Mouse (Mus musculus) kidney, postnatal 25 days (tissue): ENCODE results near the gene Plpp2.
A peak's percentile ranks its signal among the peaks of the same experiment; 100 is the strongest.

Source experiments
- DNase-seq, 2 experiments: peaks; one replicate each; pipeline ENCODE4 v3.0.0; 2021; ENCODE audit warnings: mixed read lengths in 2 of 2

The Plpp2 gene

GRCm38 (mm10) chr10:79548971-79549723 lies 15.6 kb upstream of the Plpp2 start:
- peak in 1 of 2 experiments; percentile 31 for DNase-seq

- peak in 1 of 2 experiments; percentile 16 for DNase-seq
These were observed 14.9 kb upstream of the Plpp2 start for GRCm38 (mm10) chr10:79548546-79548945.

DNA sequence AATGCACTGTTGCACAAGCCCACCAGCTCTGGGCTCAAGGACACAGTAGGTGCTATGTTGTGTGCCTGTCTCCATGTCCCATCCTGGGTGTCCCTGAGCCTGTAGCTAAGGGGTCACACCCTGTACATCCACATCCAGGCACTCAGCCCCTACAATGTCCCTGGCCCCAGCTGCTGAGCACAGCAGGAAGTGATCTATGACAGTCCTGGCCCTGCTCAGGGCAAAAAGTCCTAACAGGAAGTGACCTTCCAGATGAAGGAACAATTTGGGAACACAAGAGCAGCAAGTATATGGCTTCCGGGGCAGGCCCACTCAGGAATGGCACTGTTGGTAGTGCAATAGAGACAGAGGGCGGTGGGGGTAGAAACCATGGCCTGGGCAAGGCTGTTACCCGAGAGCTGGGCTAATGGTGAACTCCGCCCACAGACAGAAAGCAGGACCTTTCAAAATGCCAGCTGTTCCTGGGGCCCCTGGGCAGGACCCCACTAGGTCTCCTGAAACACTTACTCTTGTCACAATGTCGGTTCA lies 13.6 kb upstream of the Plpp2 start:
- peak in 1 of 2 experiments; percentile 53 for DNase-seq

- DNase-seq: peak in 1 of 2 experiments; percentile 26
These were observed 12.9 kb upstream of the Plpp2 start for GRCm38 (mm10) chr10:79546483-79546882.

- peak in 1 of 2 experiments; percentile 22 for DNase-seq
These were observed 12.3 kb upstream of the Plpp2 start for GRCm38 (mm10) chr10:79545891-79546290.

GRCm38 (mm10) chr10:79544631-79545030 lies 11.0 kb upstream of the Plpp2 start:
- peak in 1 of 2 experiments; percentile 23 for DNase-seq

DNA sequence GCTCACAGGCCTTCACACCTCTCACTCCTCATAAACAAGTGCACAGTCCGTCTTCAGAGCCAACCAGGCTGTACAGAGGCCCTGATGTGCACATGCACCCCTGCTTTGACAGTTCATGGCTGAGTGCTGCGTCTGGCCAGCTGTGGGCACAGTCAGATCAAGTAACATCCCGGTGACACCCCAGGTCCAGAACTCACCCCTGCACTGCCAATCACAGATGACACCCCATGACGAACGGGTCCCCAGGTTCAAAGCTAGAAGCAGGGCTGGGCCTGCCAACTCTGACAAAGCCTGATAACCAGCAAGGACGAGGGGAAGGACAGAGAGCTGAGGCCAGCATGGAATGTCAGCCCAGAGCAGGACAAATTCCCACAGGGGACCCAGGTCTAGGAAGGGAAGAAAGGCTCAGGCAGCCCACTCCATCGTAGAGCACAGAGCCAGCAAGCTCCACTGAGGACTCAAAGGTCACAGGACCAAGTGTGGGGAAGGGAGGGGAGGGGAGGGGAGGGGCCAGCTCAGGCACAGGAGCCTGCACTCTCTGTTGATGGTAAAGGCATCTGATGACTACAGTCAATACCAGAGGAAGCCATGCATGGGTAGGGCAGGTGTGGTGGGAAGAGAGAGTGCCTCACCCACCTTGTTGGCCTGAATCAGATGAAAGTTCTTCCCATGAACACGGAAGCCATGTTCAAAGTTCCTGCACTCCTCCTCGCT lies 10.4 kb upstream of the Plpp2 start:
- DNase-seq: peak in 1 of 2 experiments; percentile 35

- DNase-seq: peak; percentile 43 to 49
These were observed 8.6 kb upstream of the Plpp2 start for GRCm38 (mm10) chr10:79542171-79542570.

- peak; percentile 54 to 81 for DNase-seq
These were observed 7.9 kb upstream of the Plpp2 start for GRCm38 (mm10) chr10:79541522-79541921.

GRCm38 (mm10) chr10:79540746-79541145 lies 7.2 kb upstream of the Plpp2 start:
- peak; percentile 1 to 40 for DNase-seq

- peak; percentile 1 to 34 for DNase-seq
These were observed 6.3 kb upstream of the Plpp2 start for GRCm38 (mm10) chr10:79539701-79540495.

DNA sequence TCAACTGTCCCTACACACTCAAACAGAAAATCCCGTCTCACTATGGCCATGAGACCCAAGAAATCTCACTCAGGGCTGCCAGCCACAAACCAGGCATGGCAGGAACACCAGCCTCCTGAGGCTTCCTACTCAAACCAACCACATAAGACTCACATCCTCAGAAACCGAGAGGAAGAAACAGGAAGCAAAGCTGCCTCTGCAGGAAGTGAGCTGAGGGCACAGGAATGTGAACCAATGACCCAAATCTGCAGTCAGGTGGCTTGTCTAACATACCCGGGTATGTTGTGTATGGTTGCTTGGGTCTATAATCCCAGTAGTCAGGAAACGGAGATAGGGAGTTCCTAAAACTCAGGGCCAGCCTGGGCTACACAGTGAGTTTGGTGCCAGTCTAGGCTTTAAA lies 5.3 kb upstream of the Plpp2 start:
- no peak for DNase-seq

DNA sequence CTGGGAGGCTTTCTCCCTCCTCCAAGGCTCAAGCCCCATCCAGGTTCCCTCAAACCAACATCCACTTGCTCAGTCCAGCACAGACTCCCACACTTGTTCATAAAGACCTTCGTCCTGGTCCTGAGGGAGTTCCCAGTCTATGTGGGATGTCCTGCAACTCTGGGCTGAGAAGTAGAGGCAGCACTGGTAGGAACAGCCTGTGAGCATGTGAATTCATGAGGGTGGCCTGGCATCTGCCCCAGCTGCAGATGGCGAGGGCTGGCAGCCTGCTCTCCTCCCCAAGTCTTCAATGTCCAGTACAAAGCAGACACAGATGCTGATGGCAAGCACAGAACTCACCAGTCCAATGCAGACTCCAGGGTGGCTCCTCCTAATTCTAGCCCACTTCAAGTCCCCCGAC lies 4.7 kb upstream of the Plpp2 start:
- DNase-seq: no peak

DNA sequence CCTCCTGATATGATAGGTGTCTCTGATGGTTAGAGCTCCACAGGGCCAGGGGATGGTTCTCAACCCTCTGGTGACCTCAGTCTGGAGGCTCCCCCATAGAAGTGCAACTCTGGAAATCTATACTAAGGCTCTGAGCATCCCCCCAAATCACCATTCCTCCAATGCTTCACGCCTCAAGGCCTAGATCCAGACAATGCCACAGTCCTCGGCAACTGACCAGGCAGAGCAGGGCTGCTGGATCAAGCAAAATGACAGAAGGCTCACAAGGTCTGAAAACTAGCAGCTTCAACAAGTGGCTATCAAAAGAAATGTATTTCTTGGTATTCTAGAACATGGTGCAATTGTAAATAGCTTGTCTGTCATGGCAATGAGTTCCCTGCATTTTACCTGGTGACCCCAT lies 4.2 kb upstream of the Plpp2 start:
- DNase-seq: no peak

DNA sequence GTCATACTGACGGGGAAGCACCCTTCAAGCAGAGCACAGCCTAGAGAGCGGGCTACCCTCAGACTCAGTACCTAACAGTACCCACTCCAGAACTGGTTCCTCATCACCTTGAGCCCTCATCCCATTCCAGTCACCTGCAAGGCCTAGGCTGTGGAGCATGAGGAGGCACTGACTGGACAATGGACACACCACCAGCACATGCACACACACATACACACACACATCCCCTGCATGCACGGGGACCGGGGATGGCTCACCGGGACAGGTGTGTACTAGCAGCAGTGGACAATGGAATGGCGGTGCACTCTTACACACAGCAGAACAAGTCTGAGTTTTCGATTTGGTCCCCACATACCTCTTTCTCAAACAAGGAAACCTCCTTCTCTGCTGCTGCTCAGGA lies 3.7 kb upstream of the Plpp2 start:
- DNase-seq: peak in 1 of 2 experiments; percentile 27

DNA sequence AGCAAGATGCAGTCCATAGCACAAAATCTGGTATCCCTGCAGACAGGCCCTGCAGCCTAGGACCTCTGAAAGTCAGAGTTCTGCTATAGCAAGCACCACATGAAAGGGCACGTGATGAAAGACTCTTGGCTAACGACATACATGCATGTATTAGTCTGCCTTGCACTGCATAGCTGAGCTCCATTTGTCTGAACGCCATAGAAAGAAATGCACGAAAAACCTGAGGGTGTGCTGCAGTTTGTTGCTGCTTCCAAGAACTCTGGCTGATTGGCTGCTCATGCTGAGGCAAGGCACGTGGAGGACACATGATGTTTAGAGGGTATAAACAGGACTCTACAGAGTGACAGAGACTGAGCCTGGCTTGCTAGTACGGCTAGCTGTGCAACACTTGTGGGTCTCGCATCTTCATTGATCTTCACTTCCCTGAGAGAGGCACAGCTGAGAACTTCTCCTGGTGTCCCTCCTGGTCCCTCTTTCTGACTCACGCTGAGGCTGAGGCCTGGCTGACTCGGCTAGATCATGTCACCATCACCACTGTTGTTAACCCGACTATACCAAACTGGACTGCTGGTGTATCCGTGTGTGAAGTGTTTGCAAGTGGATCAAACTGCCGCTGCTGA lies 3.0 kb upstream of the Plpp2 start:
- DNase-seq: peak in 1 of 2 experiments; percentile 23

DNA sequence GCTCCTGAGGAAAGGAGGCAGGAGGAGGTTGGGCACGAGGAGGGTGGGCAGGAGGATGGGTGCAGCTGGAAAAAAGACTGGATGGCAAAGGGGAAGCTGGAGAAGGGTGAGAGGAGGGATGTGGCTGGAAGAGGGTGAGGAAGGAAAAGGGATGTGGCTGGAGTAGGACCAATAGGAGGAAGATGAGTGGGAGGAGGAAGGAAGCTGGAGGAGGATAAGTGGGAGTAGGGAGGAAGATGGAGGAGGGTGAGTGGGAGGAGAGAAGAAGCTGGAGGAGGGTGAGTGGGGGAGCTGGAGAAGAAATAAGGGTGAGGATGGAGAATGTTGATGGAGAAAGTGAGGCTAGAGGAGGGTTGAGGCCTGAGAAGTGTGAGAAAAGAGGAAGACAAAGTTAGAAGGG lies 1.8 kb upstream of the Plpp2 start:
- DNase-seq: no peak

- DNase-seq: no peak
These were observed 830 bp upstream of the Plpp2 start for GRCm38 (mm10) chr10:79534426-79534825.

- DNase-seq: peak in 1 of 2 experiments; percentile 53
These were observed 918 bp downstream of the Plpp2 start for GRCm38 (mm10) chr10:79532678-79533077.

GRCm38 (mm10) chr10:79531593-79531992 lies 2.0 kb downstream of the Plpp2 start:
- DNase-seq: peak in 1 of 2 experiments; percentile 35

- DNase-seq: no peak
These were observed 2.9 kb downstream of the Plpp2 start for GRCm38 (mm10) chr10:79530721-79531120.

DNA sequence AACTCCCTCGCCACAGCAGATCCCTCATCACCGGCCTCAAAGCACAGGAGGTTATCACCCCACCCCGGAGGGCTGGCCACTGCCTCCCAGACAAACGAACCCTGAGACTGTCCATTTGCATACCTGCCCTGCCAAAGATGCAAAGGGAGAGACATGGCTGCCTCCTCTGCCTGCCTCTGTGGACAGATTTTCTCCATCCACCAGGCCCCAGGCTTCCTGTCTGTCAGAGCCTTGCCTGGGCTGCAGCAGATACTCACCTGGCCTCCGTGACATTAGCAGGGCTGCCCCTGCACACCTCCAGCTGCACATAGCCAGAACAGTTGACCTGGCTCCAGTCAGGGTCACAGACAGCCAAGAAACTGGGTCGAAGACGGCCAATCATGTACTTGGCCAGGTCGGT lies 3.4 kb downstream of the Plpp2 start:
- no peak for DNase-seq

DNA sequence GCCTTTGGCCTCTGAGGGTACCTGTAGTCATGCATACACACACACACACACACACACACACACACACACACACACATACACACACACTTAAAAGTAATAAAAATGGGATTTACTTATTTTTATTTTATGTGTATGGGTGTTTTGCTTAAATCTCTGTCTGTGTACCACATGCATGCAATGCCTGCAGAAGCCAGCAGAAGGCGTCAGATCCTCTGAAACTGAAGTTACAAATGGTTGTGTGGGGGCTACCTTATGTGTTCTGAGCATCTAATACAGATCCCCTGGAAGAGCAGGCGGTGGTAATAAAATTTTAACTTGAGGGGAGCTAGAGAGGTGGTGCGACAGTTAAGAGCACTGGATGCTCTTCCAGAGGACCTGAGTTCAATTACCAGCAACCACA lies 5.5 kb downstream of the Plpp2 start:
- DNase-seq: no peak
